Mouse (Mus musculus) olfactory bulb, adult 2 months (tissue): ENCODE data around the gene Rbm47. TPM values are rescaled to one million over a fixed set of nuclear protein-coding genes. Genes with fewer than 3 reads are reported as not detected.

Experiments used
- H3K27ac ChIP-seq: fragments of 200-500 bp; 2 replicates; pipeline ENCODE4 v1.5.1; 2012; ENCODE audit warnings: low read depth, low read length; ENCODE audit not compliant: insufficient read depth
- H3K4me1 ChIP-seq: fragments of 200-500 bp; 2 replicates; pipeline ENCODE4 v1.6.1; 2012; ENCODE audit warnings: low read length; ENCODE audit not compliant: control insufficient read depth, insufficient read depth
- H3K4me3 ChIP-seq: fragments of 200-500 bp; 2 replicates; pipeline ENCODE4 v1.5.1; 2012; ENCODE audit warnings: mild to moderate bottlenecking, low read depth, low read length, moderate library complexity; ENCODE audit not compliant: insufficient read depth
- CTCF ChIP-seq: fragments of 200-500 bp; IDR thresholded peaks from 2 replicates; pipeline ENCODE4 v1.5.1; 2012; ENCODE audit warnings: low read depth, mild to moderate bottlenecking, low read length, moderate library complexity; ENCODE audit not compliant: insufficient read depth
- POLR2A ChIP-seq: fragments of 200-500 bp; IDR thresholded peaks from 2 replicates; pipeline ENCODE4 v1.6.1; 2012; ENCODE audit warnings: mild to moderate bottlenecking, low read depth, low read length, moderate library complexity; ENCODE audit not compliant: insufficient read depth
- WGBS: fragments of 180-500 bp; shearing (Covaris S2); methylation state at CpG from one replicate; pipeline ENCODE4 v1.1.7; 2018; 5-methylcytosine and 5-hydroxymethylcytosine counted together
- polyA plus RNA-seq: library from polyadenylated mRNA; stranded (reverse); fragments of >200 nt; gene quantifications from 2 replicates; pipeline ENCODE4 v1.2.4, GENCODE M21; 2012; ENCODE audit warnings: low replicate concordance; ENCODE audit not compliant: missing spikeins, insufficient read depth, insufficient read length

The Rbm47 gene
- polyA plus RNA-seq, 1 experiment = not detected

DNA sequence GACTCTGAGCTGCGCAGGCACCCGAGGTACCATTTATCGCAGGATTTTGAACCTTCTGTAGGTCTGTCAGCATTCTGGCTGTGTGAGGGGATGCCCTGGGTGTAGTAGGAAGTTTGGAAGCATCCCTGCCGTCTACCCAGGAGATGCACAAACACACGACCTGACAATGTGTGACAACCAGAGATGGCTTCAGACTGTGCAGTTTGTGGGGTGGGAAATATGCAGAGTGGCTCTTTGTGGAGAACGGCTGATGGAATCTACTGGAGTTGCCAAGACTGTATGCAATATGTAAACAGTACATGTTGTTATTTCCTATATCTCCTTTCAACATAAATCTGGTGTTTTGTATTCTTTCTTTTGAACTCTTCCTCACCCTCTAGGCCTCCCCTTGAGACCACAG lies 135.9 kb downstream of the Rbm47 start:
- no peak overlapping the region for H3K27ac ChIP-seq
- no peak for TF ChIP-seq POLR2A
- TF ChIP-seq CTCF = no peak
- no peaks in the 10 kb centered on the region for H3K4me1 ChIP-seq
- H3K4me3 ChIP-seq = no peak overlapping the region
- 59% methylated on average over 6 of the region's 6 CpGs for WGBS

DNA sequence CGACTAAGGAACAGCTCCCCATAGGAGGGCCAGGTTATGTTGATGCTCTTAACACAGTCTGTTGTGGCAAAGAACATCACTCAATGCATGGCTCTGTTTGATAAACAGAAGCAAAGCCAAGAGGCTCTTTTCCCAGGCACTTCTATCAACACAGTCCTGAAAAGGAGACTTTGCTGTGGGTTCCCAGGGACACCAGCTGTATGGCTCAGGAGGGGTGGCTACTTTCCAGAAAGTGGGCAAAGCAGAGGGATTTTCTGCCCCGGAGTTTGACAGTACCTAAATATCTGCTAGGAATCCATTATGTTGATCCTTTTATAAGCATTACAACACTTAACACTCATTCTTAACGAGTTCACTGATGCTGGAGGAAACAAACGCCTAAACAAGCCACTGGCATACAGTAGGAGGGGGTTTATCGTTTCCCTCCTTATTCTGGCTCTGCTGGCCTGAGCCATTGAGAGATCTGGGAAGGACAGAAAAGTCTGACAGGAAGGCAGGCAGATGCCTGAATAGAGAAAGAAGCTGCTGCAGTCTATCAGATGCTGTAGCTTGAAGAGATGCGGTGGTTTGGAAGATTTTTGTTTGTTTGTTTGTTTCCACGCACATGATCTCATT lies 136.4 kb downstream of the Rbm47 start:
- H3K27ac ChIP-seq = no peak overlapping the region
- no peaks in the 10 kb centered on the region for H3K4me1 ChIP-seq
- TF ChIP-seq CTCF (no peak), POLR2A (no peak)
- WGBS = 28% methylated on average over 7 of the region's 7 CpGs
- no peak overlapping the region for H3K4me3 ChIP-seq

DNA sequence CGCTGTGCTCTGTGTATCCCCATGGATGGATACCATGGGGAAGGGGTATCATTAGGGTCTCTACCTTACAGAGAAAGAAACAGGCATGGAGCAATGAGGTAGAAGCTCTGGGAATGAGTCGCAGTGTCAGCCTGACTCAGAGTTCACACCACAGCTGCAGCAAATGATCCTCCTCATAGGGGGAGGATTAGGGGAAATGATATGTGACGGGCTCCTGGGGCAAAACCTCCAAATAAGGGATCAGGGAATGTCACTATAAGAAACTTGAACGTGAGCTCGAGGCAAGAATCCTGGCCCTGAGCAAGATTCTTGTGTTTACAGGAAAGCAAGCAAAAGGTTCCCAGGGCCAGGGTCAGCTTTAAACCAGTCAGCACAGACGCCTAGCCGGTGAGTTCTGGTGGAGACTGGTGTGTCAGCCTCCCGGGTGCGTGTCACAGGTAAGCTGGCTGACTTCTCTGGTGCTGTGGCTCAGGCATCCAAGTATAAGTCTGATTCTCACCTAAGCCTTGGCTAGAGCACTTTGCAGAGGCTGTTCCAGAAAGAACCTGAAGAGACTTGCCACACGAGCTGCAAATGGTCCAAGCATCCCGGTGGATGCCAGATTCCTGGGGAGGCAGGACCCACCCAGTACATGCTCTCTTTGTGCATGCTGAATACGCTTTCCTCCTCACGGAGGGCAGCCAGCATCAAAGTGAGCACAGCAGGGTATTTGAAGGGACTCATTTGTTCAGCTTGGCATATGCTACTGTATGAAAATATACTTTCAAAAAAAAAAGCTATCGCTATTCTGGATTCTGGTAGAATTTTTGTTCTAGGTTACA lies 138.3 kb downstream of the Rbm47 start:
- TF ChIP-seq POLR2A (no peak), CTCF (no peak)
- Histone ChIP-seq H3K27ac (no peak overlapping the region), H3K4me1 (no peaks in the 10 kb centered on the region), H3K4me3 (no peak overlapping the region)
- 57% methylated on average over 14 of the region's 14 CpGs for WGBS

DNA sequence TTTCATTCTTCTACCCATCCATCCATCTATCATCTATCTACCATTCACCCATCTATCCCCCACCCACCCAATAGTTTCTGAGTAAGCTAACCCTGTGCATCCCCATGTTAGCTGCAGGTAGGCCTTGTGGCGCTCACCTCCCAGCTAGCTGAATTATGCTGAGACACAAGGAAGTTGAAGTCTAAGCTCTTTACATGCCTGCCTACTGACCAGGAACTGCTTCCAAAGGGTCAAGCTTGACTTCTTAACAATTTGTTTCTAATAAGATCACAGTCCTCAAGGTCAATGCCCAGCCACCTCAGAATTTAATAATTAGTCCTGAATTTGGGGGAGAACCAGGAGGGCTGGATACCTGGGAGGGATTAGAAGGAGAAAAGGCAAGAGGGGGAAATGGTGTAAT lies 140.1 kb downstream of the Rbm47 start:
- no peak overlapping the region for H3K4me3 ChIP-seq
- WGBS = 100% methylated on average over 1 of the region's 1 CpGs
- H3K27ac ChIP-seq = no peak overlapping the region
- no peak for TF ChIP-seq POLR2A
- TF ChIP-seq CTCF = no peak
- no peaks in the 10 kb centered on the region for H3K4me1 ChIP-seq

DNA sequence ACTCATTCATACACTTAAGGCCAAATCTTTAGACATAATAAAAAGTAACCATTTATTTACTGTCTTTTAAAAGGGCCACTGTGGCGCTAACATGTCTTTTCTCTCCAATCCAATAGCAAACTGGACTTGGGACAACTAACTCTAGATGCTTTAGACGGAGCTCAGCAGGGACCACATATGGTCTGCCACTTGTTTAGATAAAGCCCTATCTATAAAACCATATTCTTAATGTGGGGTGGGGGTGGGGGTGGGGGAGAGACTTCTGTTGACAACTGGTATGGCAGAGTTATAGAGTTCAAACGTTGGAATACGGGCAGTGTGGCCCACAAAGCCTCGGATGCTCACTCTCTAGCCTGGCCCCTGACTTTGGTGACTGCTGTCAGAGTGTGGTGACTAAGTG lies 141.2 kb downstream of the Rbm47 start:
- Histone ChIP-seq H3K4me1 (no peaks in the 10 kb centered on the region), H3K27ac (no peak overlapping the region), H3K4me3 (no peak overlapping the region)
- no peak for TF ChIP-seq CTCF
- no peak for TF ChIP-seq POLR2A
- WGBS = 94% methylated on average over 5 of the region's 5 CpGs

DNA sequence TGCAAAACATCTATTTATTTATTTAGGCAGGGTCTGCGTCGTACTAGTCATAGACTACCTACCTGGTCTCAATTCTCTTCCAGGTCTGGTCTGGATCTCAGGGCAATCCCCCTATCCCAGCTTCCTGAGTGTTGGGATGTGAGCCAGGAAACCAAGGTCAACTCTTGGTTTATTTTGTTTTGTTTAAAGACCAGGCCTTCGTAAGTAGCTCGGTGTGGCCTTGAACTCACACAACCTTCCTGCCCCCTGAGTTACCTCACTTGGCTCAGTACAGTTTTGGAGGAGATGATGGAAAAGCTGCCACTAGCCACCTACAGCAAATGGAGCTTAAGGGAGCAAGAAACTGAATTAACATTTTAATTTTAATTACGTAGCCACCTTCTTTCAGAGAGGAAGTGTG lies 144.7 kb downstream of the Rbm47 start:
- H3K4me1 ChIP-seq = no peaks in the 10 kb centered on the region
- TF ChIP-seq POLR2A (no peak), CTCF (no peak)
- WGBS = 93% methylated on average over 5 of the region's 5 CpGs
- H3K4me3 ChIP-seq = no peak overlapping the region
- H3K27ac ChIP-seq = no peak overlapping the region

DNA sequence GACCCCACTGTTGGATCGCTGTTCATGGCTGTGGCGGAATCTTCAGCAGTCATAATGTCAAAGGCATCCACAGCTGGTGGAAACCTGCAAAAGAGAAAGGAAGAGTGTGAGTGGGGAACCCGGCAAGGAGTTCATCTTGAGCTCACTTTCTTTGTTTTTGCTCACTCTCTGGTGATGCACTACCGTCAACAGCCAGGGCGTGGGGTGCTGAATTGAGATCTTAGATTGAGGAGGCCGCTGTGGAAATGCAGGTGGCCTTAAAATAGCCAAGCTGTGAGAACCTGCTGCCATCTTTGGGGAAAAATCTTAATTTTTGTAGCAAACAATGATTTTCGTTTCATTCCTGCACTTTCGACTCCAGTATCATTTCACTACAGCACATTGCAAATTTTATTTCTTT lies 145.7 kb downstream of the Rbm47 start:
- no peaks in the 10 kb centered on the region for H3K4me1 ChIP-seq
- no peak overlapping the region for H3K4me3 ChIP-seq
- H3K27ac ChIP-seq = no peak overlapping the region
- no peak for TF ChIP-seq POLR2A
- no peak for TF ChIP-seq CTCF
- 96% methylated on average over 8 of the region's 8 CpGs for WGBS

DNA sequence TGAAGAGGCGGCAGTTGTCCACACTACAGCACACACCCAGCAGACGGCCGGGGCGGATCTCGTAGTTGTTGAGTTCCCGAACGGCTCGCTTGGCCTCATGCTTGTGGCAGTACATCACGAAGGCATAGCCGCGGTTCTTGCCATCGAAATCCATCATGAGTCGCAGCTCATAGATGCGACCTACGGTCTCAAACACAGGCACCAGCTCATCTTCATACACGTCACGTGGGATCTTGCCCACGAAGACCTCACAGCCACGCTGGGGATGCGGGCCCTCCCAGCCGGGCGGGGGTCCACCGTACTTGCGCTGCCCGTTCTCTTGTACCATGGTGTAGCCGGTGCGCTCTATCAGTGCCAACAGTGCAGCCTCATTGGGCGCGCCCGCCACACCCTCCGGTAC lies 146.1 kb downstream of the Rbm47 start:
- 97% methylated on average over 31 of the region's 31 CpGs for WGBS

DNA sequence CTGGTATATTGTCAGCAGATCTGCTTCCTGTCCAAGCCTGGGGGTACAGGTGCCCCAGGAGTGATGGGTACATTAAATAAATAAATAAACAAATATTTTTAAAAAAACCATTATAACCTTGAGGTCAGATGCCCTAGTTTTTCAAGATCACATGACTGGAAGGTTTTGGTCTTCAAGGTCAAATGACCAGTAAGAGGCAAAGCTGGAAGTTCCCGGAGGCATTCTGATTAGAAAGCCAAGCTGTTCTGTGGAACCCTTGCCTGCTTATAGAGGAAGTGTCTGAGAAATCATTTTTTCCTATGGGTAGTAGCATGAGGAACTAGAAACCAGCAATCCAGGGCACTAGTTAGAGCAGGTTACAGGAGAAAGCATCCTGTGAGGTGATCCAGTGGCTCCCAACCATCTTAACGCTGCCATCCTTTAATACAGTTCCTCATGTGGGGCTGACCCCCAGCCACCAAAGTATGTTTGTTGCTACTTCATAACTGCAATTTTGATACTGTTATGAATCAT lies 157.4 kb downstream of the Rbm47 start:
- TF ChIP-seq CTCF (no peak), POLR2A (no peak)
- no peak overlapping the region for H3K27ac ChIP-seq
- WGBS = 95% methylated on average over 2 of the region's 2 CpGs
- H3K4me3 ChIP-seq = no peak overlapping the region
- no peaks in the 10 kb centered on the region for H3K4me1 ChIP-seq

More for the DNA sequence above, 146.1 kb downstream of the Rbm47 start:
- no peaks in the 10 kb centered on the region for H3K4me1 ChIP-seq
- no peak overlapping the region for H3K4me3 ChIP-seq
- TF ChIP-seq CTCF (no peak), POLR2A (no peak)
- no peak overlapping the region for H3K27ac ChIP-seq
